Mouse (Mus musculus): ENCODE results near the gene Mapk1ip1. TPM values are rescaled to one million over a fixed set of nuclear protein-coding genes. Genes with fewer than 3 reads are reported as not detected.

Gene Mapk1ip1
- polyA plus RNA-seq, 1 experiment from 2014 or later = 3.0 TPM

GRCm38 (mm10) chr7:138854201-138854600 lies 8.1 kb upstream of the Mapk1ip1 start:
- Histone ChIP-seq H3K27me3 (no peaks in the 10 kb centered on the region), H3K4me3 (replicated peaks) (no peak overlapping the region), H3K27ac (replicated peaks) (no peak overlapping the region), H3K9ac (no peak overlapping the region), H3K4me2 (no peak overlapping the region), H3K36me3 (replicated peaks) (peaks cover 48% of the 10 kb centered on the region), H3K9me3 (replicated peaks) (no peaks in the 10 kb centered on the region), H3K4me1 (replicated peaks) (peaks cover 16% of the 10 kb centered on the region)
- no peak for ATAC-seq (ENCODE audit: insufficient read depth)
- WGBS (ENCODE audit: insufficient replicate concordance) = 83% methylated on average over 2 of the region's 2 CpGs

DNA sequence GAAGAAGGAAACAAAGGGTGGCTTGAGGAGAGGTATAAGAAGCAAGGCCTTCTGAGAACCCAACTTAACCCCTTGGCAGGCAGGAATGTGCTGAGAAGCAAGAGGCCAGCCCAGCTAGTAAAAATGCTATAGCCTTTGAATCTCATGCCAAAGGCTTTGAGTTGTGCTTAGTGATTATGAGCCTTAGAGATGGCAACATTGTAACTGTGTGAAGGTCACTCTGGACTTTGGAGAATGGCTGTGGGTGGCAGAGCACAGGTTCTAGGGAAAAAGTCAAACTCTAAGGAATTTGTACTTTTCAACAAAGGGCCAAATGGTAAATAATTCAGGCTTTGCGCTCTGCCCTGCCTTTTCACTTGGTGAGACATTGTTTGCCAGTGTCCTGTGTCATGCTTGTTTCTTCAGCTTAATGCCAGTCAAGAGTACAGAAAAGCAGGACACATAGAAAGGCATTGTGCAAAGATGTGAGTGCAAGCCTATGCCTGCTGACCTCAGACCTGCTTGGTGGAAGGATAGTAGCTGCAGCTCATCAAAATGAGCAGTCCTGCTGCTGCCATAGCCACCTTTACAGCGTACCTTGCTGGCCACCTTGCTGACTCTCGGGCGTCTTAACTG lies 7.5 kb upstream of the Mapk1ip1 start:
- no peak overlapping the region for H3K27ac ChIP-seq (replicated peaks)

DNA sequence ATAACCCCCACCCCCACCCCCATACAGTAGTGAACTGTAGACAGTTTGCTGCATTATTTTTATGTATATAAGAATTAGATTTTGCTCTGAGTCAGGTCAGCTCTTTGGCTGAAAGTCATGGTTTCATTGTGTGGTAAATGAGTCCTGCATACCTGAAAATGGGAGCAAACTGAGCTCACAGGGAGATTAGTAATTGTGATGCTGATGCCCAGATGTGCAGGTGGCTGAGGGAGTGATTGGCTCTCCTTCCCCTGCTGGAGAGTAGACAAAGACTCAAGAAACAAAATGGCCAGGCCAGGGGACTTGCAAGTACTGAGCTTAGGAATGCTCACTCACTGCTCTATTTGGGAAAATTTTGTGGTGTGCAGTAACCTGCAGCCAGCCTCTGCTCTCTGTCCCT lies 4.0 kb upstream of the Mapk1ip1 start:
- Histone ChIP-seq H3K4me3 (replicated peaks) (no peak overlapping the region), H3K27me3 (no peaks in the 10 kb centered on the region), H3K4me1 (replicated peaks) (peaks cover 41% of the 10 kb centered on the region), H3K9me3 (replicated peaks) (no peaks in the 10 kb centered on the region), H3K36me3 (replicated peaks) (peaks cover 43% of the 10 kb centered on the region), H3K4me2 (no peak overlapping the region), H3K9ac (no peak overlapping the region), H3K27ac (replicated peaks) (no peak overlapping the region)
- no peak for ATAC-seq (ENCODE audit: insufficient read depth)

More for the DNA sequence above, 7.5 kb upstream of the Mapk1ip1 start:
- Histone ChIP-seq H3K4me1 (replicated peaks) (peaks cover 16% of the 10 kb centered on the region), H3K9ac (no peak overlapping the region), H3K4me2 (no peak overlapping the region), H3K4me3 (replicated peaks) (no peak overlapping the region), H3K9me3 (replicated peaks) (no peaks in the 10 kb centered on the region), H3K36me3 (replicated peaks) (peaks cover 48% of the 10 kb centered on the region), H3K27me3 (no peaks in the 10 kb centered on the region)
- ATAC-seq (ENCODE audit: insufficient read depth) = no peak
- WGBS (ENCODE audit: insufficient replicate concordance) = 92% methylated on average over 4 of the region's 4 CpGs

GRCm38 (mm10) chr7:138848028-138848920 lies 2.2 kb upstream of the Mapk1ip1 start:
- peak overlapping the region; percentile 25; the same call in 1 of the 2 replicates for H3K27ac ChIP-seq (replicated peaks)
- H3K27me3 ChIP-seq = no peaks in the 10 kb centered on the region
- H3K4me2 ChIP-seq = peak overlapping the region; percentile 96
- peak overlapping the region; percentile 96 for H3K4me3 ChIP-seq (replicated peaks)
- H3K36me3 ChIP-seq (replicated peaks) = peaks cover 28% of the 10 kb centered on the region
- no peak for ATAC-seq (ENCODE audit: insufficient read depth)
- H3K4me1 ChIP-seq (replicated peaks) = peaks cover 54% of the 10 kb centered on the region
- no peaks in the 10 kb centered on the region for H3K9me3 ChIP-seq (replicated peaks)
- 70% methylated on average over 7 of the region's 7 CpGs for WGBS (ENCODE audit: insufficient replicate concordance)
- H3K9ac ChIP-seq = peak overlapping the region; percentile 97; the same call in 1 of the 2 replicates

DNA sequence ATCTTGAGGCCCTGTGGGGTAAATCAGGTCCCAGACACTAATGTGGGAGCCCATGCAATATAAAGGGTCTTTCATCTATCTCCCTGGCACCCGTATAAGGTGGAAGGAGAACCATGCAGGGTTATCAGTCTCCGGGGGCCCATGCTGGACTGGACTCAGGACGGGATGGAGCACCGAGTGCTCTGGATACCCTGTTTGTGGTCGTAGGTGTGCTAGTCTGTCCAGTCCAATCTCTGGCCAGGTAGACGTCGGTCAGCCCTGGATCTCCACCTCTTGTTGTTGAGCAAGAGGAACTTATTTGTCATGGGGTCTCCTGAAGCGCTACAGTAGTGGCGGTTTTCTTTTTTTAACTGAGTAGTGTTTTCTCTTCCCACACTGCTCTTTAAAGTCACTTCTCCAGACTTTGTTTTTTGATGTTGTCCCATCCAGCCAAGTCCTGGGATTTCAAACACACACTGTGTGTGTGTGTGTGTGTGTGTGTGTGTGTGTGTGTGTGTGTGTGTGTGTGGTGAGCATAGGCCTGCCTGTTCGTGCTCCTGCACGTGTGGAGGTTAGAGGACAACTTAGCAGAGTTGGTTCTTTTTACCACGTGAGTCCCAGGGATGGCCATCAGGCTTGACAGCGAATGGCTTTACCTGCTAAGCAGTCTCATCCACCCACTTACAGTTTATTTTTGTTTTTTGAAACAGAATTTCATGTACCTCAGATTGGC lies 1.4 kb upstream of the Mapk1ip1 start:
- peak overlapping the region; percentile 96 for H3K4me2 ChIP-seq
- no peak for ATAC-seq (ENCODE audit: insufficient read depth)
- 29% methylated on average over 13 of the region's 13 CpGs for WGBS (ENCODE audit: insufficient replicate concordance)
- H3K4me3 ChIP-seq (replicated peaks) = peak overlapping the region; percentile 96
- peak overlapping the region; percentile 96 for H3K27ac ChIP-seq (replicated peaks)
- H3K4me1 ChIP-seq (replicated peaks) = peaks cover 56% of the 10 kb centered on the region
- no peaks in the 10 kb centered on the region for H3K9me3 ChIP-seq (replicated peaks)
- no peaks in the 10 kb centered on the region for H3K27me3 ChIP-seq
- H3K9ac ChIP-seq = peak overlapping the region; percentile 97
- peaks cover 21% of the 10 kb centered on the region for H3K36me3 ChIP-seq (replicated peaks)

DNA sequence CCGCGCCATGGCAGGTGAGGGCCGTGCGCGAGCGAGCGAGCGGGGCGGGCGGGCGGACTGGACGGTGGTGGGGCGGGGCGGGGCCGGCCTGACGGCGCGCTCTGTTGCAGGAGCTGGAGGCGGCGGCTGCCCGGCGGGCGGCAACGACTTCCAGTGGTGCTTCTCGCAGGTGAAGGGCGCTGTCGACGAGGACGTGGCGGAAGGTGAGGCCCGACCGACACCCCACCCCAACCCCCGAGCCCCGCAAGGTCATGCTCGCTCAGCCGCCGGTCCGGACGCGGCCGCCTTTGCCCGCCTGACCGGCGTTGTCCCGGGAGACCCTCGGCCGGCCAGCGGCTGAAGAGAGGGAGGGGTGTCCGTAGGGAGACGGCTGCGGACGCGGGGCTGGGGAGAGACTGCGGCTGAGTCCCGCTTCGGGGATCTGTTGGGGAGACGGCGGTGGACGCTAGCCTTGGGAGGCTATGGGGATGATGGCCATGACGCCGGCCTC lies 474 bp upstream of the Mapk1ip1 start:
- Histone ChIP-seq H3K9me3 (replicated peaks) (no peaks in the 10 kb centered on the region), H3K4me2 (peak overlapping the region; percentile 96), H3K9ac (peak overlapping the region; percentile 97), H3K4me1 (replicated peaks) (peaks cover 56% of the 10 kb centered on the region), H3K4me3 (replicated peaks) (peak overlapping the region; percentile 96), H3K27me3 (no peaks in the 10 kb centered on the region), H3K36me3 (replicated peaks) (peaks cover 15% of the 10 kb centered on the region), H3K27ac (replicated peaks) (peak overlapping the region; percentile 96)
- WGBS (ENCODE audit: insufficient replicate concordance) = under 1% methylated on average over 61 of the region's 61 CpGs
- ATAC-seq (ENCODE audit: insufficient read depth) = peak; percentile 87

GRCm38 (mm10) chr7:138845111-138845510 lies 962 bp downstream of the Mapk1ip1 start:
- H3K36me3 ChIP-seq (replicated peaks) = peaks cover 9% of the 10 kb centered on the region
- peak overlapping the region; percentile 96 for H3K4me3 ChIP-seq (replicated peaks)
- ATAC-seq (ENCODE audit: insufficient read depth) = no peak
- peaks cover 50% of the 10 kb centered on the region for H3K4me1 ChIP-seq (replicated peaks)
- H3K27ac ChIP-seq (replicated peaks) = no peak overlapping the region
- H3K9ac ChIP-seq = peak overlapping the region; percentile 97
- WGBS (ENCODE audit: insufficient replicate concordance) = 43% methylated on average over 8 of the region's 8 CpGs
- H3K9me3 ChIP-seq (replicated peaks) = no peaks in the 10 kb centered on the region
- H3K4me2 ChIP-seq = peak overlapping the region; percentile 96
- no peaks in the 10 kb centered on the region for H3K27me3 ChIP-seq

DNA sequence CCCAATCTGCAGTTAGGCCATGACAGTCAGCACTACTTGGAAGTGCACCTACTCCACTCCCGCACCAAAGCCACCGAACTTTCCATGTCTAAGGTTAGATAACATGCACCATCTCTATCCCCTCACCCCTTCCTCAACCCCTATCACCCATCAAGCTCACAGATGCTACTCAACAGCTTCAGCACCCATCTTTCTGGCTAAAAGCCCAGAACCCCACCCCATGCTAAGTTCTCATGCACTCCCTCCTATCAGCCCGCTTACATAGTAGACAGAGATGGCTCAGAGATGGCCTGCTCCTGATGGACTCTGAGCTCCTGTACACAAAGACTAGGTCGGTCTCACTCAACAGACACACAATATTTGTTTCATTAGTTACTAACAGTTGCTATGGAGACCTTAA lies 2.7 kb downstream of the Mapk1ip1 start:
- H3K4me3 ChIP-seq (replicated peaks) = no peak overlapping the region

DNA sequence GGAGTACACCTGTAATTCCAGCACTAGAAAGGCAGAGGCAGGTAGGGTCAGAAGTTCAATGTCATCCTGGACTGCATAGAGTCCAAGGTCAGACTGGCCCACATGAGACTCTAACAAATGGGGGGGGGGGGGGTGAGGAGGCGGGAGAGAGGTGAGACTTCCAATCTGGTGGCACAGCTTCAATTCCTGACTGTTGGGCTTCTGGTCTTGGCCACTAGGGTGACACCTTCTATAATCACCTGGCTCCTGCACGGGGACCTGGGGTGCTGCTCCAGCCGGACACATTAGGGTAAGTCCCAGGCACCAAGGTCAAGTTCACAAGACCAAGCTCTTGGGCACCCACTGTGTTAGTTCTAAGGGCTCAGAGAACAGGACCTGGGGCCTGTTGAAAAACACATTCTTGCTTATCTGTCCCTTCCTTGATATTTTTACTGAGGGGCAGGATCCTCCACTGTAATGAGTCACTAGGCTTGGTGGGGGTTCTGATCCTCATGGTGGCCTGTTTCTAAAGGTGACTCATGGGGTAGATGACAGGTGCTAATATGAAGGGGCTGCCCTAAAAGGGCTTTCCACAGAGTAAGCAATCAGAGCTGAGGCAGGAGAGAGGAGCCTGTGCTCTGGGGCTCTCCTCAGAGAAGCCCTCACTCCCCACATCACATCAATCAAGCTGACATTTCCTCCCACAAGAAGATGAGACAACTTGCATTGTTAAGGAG lies 4.5 kb downstream of the Mapk1ip1 start:
- Histone ChIP-seq H3K9me3 (replicated peaks) (no peaks in the 10 kb centered on the region), H3K4me1 (replicated peaks) (peaks cover 25% of the 10 kb centered on the region), H3K36me3 (replicated peaks) (no peaks in the 10 kb centered on the region), H3K4me3 (replicated peaks) (no peak overlapping the region), H3K27ac (replicated peaks) (no peak overlapping the region), H3K4me2 (no peak overlapping the region), H3K27me3 (no peaks in the 10 kb centered on the region), H3K9ac (no peak overlapping the region)
- ATAC-seq (ENCODE audit: insufficient read depth) = no peak
- 62% methylated on average over 3 of the region's 3 CpGs for WGBS (ENCODE audit: insufficient replicate concordance)

More for the DNA sequence above, 2.7 kb downstream of the Mapk1ip1 start:
- H3K27ac ChIP-seq (replicated peaks) = no peak overlapping the region
- H3K4me2 ChIP-seq = no peak overlapping the region
- peaks cover 5% of the 10 kb centered on the region; the same call in 1 of the 2 replicates for H3K36me3 ChIP-seq (replicated peaks)
- WGBS (ENCODE audit: insufficient replicate concordance) = 67% methylated on average over 4 of the region's 4 CpGs
- ATAC-seq (ENCODE audit: insufficient read depth) = no peak
- H3K4me1 ChIP-seq (replicated peaks) = peaks cover 43% of the 10 kb centered on the region
- H3K9me3 ChIP-seq (replicated peaks) = no peaks in the 10 kb centered on the region
- H3K27me3 ChIP-seq = no peaks in the 10 kb centered on the region
- H3K9ac ChIP-seq = no peak overlapping the region

DNA sequence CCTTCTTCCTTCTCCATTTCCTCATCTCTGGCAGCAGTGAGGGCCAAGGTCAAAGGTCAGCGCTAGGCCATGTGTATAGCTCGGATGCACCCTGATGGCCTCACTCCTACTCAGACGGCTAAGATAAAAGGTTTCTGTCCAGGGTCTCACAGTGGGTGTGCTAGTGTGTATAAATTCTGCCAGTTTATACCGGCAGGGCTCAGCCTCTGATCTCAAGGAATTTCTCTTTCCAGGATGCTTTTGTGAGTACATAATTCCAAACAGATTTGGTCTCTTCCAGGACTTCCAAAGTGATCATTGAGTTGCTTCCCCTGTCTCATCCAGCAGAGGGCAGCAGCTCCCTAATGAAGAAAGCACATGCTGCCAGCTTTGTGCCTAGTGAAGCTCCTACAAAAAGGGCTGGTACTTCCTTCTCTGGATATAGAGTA lies 5.5 kb downstream of the Mapk1ip1 start:
- Histone ChIP-seq H3K4me2 (no peak overlapping the region), H3K27ac (replicated peaks) (no peak overlapping the region), H3K36me3 (replicated peaks) (0 out of 2 replicates have a peak, but pooled peaks cover 4% of the 10 kb centered on the region), H3K4me1 (replicated peaks) (peaks cover 21% of the 10 kb centered on the region), H3K27me3 (no peaks in the 10 kb centered on the region), H3K9me3 (replicated peaks) (no peaks in the 10 kb centered on the region), H3K9ac (no peak overlapping the region), H3K4me3 (replicated peaks) (no peak overlapping the region)
- 58% methylated on average over 4 of the region's 4 CpGs for WGBS (ENCODE audit: insufficient replicate concordance)
- no peak for ATAC-seq (ENCODE audit: insufficient read depth)
